Mouse (Mus musculus) effector memory CD4-positive, alpha-beta T cell, adult 7 months (primary cell): ENCODE measurements around the gene Thrb. TPM values are rescaled to one million over a fixed set of nuclear protein-coding genes. Genes with fewer than 3 reads are reported as not detected.

ENCODE experiments used
- polyA plus RNA-seq: library from polyadenylated mRNA; unstranded; fragments of 100-300 nt; shearing (Covaris generic); gene quantifications from one replicate; pipeline ENCODE4 v1.2.1, GENCODE M21; 2017

The Thrb gene
- 0.57 TPM for polyA plus RNA-seq

DNA sequence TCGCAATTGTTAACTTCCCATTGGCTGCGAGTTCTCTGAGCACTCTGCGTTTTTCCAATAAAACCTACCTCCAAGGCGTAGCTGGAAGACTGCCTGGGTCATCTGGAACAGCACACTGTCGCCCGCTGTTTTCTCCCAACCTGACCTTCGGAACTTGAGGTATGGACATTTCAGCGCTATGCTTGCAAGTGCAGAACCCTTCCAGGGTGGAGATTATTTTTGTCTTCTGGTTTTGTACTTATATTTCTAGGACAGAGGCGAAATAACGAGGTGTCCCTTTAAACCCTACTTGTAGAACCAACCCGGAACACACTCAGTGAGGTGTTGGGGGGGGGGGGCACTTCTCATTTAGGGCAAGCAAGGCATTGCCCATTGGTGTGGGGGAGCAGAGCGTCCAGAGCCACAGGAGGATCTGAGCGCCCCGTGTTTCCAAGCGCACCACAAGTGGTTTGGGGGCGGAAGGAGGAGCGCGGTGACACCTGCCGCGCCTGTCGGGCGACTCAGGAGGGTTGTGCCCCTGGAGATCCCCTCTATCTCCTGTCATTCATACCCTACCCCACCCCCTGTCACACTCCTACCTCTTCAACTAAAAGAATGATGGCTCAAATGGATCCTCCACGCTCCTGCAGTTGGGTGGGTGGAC, at the start of gene Thrb:
Gene Thrb, plus strand, starts transcription at position 576 of the 643 bp plus-strand sequence.

